Mouse (Mus musculus): Measurements from ENCODE around the gene H2-DMa.

The H2-DMa gene

DNA sequence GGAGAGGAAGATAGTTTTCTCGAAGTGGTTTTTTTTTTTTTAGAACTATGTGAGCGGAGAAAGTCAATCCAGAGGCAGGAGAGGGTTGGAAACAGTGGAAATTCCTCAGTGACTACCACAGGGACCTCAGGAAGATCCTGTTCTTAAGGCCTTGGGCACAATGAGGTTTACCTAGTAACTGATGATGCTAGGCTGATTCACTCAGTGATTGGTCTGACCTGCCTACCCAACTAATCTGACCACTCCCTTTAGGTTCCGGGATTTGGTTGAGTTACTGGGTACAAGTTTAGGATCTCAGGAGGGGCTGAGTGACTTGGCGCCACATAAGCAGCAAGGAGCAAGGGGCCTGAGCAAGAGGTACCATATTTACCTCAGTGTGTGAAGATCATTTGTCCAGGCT, 33.6 kb downstream of the H2-DMa start, which contains the start of gene H2-DMb1:
TSS of gene H2-DMb1 (plus strand) at position 150 of the 400 bp plus-strand sequence.
- DNase-seq (ENCODE audit: low read depth, low spot score) = peak; percentile 39

DNA sequence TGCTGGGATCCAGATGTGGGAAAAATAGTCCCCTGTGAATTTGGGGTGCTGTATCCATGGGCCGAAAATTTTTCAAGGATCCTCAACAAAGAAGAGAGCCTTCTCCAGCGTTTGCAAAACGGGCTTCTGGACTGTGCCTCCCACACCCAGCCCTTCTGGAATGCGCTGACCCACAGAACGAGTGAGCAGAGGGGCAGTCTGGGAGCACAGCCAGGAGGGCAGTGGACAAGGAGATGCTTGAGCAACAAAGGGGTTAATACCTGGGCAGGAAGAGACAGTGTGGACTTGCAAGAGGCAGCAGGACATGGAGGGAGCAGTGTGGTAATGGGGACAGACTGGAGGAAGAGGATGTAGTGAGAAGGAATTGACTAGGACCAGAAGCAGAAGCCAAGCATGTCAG, 36.2 kb downstream of the H2-DMa start:
- DNase-seq (ENCODE audit: low read depth, low spot score) = no peak

DNA sequence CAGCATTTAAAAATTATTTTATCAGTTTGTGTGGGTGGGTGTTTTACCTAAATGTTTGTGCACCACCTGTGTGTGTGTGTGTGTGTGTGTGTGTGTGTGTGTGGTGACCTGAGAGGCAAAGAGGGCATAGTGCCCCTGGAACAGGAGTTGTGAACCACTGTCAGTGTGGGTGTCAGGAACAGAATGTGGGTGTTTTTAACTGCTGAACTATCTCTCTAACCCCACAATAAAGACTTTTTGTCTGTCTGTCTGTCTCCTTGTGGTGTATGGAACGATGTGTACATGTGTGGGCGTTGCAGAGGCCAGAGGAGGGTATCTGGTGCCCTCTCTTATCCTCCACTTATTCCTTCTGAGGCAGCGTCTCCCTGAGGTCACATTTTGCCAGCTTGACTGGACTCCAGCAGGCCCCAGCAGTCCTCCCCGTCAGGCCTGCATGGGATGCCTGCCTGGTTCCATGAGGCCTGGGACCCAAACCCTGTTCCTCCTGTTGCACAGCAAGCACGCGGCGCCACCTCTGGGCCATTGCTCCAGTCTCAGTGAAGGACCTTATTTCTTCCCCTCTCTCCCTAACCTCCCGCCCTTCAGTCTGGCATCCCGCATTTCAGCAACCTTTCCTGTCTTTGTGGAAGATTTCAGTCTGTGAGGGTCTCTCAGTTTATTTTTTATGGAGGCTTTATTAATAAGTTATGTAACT, 45.0 kb downstream of the H2-DMa start:
- no peak for DNase-seq (ENCODE audit: low read depth, low spot score)

DNA sequence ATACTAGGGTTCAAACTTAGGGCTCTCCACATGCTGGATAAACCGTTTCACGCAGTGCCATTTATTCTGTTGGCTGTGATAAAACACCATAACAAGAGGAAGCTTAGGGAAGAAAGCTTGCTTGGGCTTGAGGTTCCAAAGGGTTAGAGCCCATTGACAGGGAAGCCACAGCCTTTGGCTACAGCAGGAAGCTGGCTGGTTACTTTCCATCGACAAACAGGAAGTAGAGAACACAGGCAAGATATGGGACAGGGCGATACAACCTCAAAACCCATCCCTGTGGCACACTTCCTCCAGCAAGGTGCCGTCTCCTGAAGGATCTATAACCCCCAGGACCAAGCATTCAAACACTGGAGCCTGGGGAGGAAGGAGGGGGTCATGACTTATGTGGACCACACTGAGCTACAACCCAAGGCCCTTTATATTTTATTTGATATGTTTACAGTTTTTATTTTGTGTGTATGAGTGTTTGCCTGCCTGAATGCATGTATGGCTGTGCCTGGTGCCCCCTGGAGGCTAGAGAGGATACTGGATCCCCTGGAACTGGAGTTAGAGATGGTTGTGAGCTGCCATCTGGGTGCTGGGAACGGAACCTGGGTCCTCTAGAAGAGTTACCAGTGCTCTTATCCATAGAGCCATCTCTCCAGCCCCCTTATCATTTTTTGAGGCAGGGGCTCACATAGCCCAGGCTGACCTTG, 45.8 kb downstream of the H2-DMa start:
- no peak for DNase-seq (ENCODE audit: low read depth, low spot score)

DNA sequence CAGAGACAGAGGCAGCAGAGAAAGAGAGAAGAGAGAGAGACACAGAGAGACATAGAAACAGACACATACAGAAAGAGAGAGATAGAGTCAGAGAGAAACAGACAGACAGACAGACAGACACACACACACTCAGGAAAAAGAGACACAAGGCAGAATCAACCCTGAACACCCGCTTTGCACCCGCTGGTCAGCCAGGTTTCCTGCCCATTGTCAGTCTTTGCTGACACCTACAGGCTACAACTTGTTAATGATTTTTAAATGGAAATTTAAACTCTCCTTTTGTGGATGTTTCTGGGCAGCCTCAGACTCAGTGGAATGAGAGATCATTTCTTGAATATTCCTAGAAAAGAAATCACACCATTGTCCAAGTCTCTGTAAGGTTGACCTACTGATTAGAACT, 49.9 kb downstream of the H2-DMa start:
- no peak for DNase-seq (ENCODE audit: low read depth, low spot score)

DNA sequence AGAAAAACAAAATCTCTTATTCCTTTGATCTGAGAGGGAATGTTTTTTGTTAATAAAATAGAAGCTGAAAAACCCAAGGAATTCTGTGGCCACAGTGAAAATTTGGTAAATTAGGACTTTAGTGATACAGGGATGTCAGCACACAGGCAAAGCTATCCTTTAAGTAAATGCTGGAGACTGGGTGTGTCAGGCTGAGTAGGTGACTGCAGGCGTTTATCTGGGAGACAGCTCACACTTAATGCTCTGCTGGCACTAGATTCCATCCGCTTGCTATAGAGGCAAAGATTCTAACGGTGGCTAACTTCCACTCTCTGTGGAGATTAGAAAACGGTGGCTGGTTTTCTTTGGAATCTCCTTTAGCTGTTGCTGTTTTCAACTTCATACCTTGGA, 51.1 kb downstream of the H2-DMa start:
- DNase-seq (ENCODE audit: low read depth, low spot score) = no peak

DNA sequence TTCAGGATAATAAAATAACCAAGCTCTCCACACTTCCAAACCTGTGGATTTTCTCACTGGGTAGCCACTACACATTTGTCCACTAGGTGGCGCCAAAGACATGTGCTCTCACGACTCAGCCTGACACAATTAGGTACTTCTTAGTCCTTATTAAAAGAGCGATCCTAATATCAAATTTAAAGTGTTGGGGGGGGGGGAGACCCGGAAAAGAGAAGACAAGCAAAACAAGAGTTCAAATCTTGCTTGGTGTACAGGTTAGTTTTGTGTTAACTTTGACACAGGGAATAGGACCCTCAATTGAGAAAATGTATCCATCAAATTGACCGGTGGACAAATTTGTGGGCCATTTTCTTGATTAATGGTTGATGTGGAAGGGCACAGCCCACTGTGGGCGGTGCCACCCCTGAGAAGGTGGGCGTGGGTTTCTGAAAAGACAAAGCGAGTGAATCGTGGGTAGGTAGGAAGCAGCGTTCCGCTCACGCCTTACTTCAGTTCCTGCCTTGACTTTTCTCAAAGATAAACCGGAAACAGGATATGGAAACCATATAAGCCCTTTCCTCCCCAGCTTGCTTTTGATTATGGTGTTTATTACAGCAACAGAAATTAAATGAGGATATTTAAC, 51.6 kb downstream of the H2-DMa start:
- DNase-seq (ENCODE audit: low read depth, low spot score) = peak; percentile 53

DNA sequence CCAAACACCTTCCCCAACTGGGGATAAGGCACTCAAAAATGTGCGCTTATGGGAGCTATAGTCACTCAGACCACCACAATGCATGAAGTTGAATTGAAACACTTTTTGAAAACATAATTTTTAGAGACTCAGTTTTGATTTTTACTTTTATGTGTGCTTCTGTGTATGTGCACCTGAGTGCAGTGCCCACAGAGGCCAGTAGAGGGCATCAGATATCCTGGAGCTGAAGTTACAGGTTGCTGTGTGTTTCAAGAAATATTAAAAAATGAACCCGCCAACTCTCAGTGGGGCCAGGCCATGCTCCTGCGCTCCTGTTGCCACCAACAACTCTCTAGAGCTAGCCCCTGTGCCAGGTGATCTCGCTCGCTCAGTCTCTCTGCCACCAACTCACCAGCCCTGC, 53.2 kb downstream of the H2-DMa start:
- DNase-seq (ENCODE audit: low read depth, low spot score) = no peak

DNA sequence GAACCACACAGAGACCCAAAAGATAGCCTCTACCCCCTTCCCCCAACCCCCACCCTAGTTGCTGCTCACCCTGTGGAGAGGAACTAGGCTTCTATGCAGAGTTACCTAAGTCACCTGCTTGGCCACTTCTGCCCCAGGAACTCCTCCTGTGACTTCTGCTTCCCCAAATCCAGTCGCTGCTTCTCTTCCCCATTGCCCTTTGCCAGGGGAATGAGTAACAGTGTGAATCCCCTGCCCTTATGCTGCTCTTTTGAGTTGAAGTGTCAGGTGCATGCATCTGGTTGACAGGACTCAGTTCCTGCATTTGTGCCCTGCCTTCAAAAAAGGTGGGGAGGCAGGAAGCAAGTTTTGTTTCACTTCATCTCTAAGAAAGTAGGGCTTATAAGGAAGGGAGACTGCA, 54.7 kb downstream of the H2-DMa start:
- no peak for DNase-seq (ENCODE audit: low read depth, low spot score)

DNA sequence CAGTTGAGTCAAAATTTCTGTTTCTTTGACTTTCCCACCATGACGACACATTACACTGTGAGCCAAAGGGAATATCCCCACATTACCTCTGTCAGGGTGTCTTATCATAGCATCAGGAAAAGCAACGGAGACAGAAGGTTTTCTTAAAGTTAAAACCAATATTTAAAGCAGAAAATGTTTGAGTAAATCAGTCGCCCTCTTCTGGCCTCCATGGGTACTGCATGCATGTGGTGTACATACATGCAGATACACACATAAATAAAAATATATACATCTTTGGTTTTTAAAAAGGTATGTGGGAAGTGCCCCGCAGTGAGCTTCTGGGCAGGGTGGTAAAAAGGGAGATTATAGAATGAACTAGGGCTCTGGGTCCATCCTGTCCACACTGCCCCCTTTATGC, 57.8 kb downstream of the H2-DMa start:
- DNase-seq (ENCODE audit: low read depth, low spot score) = no peak

DNA sequence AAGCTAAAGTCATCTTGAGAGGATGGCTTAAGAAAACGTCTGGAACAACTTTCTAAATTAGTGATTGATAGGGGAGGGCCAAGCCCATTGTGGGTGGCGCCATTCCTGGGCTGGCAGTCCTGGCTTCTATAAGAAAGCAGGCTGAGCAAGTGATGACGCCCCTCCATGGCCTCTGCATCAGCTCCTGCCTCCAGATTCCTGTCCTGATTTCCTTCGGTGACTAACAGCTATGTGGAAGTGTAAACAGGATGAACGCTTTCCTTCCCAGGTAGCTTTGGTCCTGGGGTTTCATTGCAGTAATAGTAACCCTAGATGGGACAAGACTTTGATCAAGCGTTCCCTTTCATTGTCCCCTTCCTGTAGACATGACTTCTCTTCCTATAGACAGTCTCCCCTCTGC, 59.7 kb downstream of the H2-DMa start:
- no peak for DNase-seq (ENCODE audit: low read depth, low spot score)

DNA sequence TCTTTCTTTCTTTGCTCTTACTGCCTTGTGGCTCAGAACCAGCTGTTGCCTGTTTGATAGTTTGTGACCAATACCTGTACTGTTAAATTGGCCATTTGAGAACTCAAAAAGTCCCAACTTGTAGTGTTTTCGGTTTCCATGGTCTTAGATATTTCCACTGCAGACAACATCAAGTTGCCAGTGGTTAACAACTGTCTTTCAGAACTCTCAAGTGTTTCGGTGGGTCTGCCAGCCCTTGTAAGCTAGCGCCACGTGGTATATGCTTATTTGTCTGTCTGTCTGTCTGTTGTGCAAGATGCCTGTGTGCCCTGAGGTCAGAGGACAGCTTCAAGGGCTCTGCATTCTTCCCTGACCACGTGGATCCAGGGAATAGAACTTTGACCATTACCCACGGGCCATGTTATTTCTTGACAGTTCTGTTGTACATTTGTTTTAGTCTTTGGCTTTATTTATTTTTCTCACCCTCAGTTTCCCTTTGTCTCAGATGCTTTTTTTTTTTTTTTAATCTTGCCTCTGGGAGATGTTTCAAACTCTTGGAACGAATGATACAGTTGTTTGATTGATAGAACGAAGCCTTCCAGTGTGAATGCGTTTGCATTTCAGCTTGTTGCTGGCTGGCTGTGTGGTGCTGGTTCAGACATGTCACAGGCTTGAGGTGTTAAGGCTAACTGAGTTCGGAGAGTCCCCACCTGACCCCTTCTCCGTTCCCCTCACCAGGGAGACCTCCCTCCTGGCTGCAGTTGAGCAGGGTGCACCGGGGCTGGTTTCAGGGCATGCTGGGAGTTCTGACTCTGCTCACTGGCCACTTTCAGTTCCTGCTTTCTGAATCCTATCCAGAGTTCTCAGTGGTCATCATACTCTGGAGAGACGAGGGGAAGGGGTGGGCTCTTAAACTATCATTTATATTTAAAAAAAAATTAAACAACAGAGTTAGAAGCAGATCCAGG, 60.8 kb downstream of the H2-DMa start:
- no peak for DNase-seq (ENCODE audit: low read depth, low spot score)

DNA sequence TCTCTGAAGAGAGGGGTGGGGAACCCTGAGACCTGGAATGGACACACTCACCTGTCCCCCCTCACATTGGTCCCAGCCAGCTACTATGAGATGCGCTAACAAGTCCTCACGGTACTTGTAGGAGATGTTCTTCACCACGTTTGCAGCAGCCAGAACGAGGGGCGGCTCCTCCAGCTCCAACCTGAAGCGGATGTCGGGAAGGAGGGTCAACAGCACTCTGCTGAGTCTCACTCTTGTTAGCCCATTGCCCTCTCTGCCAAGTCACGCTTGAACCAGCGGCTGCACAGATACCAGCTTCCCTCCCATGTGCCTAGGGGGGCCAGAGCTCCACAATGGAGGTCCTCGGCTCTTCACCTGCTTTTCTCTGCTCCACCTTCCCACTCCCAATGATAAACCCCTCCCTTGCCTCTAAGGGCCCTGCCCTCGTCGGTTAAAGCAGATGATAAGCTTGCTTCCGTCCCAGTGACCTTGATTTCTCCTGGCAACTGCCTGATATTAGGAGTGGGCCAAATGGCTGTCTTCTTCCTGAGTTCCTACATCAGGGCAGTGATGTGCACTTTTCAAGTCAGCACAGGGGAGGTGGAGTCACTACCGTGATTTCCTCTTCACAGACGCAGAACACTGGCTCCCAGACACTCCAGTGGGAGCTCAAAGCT, 64.4 kb downstream of the H2-DMa start:
- no peak for DNase-seq (ENCODE audit: low read depth, low spot score)

DNA sequence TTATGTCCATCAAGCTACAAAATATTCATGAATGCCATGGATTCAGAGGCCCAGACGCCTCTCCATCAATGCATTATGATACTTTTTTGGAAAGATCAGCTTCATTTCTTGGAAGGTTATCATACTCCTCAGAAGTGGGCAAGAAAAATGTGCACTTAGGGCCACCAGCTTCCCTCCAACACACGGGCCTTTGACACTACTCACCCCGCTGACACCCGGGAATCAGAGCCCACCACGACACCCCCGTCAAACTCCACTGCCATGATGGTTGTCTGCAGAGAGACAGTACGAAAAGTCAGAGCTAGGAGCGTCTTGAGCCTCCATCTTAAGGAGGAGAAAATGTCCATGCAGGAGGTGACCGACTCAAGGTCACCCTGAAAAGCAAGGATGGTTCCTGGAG, 66.2 kb downstream of the H2-DMa start:
- DNase-seq (ENCODE audit: low read depth, low spot score) = no peak

DNA sequence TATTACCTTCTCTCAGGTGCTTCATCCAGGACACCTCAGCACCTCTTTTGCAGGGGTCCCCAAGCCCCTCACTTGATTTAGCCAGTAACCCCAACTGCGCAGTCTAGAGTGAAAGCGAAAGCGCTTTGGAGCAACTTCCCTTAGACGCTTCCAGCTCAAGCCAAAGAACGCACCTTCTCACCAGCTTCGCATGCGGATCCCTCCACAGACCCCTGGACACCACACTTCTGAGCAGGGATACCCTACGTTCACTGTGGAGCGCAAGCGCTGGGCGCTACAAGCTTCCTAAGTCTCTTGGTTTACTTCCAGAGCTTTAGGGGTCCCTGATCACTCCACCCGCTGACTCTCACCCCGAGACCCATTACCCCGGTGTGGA, 67.5 kb downstream of the H2-DMa start:
- no peak for DNase-seq (ENCODE audit: low read depth, low spot score)

DNA sequence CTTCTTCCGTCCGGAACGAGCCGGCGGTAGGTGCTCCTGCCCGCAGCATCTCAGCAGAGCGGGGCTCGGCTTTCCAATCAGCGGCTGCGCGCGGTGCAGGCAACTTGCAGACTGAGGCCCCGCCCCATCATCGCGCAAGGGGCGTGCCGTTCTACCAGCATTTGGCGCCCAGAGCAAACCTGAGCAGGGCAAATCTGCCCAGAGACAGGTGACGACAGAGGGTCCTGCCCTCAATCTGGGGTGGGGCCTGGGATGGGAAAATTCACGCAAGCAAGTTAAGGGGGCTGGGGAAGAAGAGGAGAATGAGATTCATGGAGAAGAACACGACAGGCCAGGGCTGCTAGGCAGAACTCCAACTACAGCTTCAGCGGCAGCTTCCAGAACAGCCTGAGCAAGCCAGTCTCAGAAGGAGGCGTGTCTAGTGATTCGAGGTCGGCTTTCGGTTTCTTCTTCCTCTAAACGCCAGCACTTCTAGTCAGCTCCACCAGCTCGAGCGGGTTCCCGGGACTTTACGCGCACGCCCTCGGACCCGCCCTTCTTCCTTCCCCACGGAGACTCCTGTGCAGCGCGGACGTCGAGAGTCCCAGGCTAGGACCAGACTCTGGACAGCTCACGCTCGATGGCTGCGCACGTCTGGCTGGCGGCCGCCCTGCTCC, 68.0 kb downstream of the H2-DMa start, which contains the start of the genes Tap1 and Psmb9:
TSS of gene Tap1 (plus strand) at position 293 of the 656 bp plus-strand sequence.
TSS of gene Psmb9 (minus strand) at position 504 of the 656 bp plus-strand sequence.
- DNase-seq (ENCODE audit: low read depth, low spot score) = peak; percentile 68

DNA sequence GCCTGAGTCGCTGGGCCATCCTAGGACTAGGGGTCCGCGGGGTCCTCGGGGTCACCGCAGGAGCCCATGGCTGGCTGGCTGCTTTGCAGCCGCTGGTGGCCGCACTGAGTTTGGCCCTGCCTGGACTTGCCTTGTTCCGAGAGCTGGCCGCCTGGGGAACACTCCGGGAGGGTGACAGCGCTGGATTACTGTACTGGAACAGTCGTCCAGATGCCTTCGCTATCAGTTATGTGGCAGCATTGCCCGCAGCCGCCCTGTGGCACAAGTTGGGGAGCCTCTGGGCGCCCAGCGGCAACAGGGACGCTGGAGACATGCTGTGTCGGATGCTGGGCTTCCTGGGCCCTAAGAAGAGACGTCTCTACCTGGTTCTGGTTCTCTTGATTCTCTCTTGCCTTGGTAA, 68.7 kb downstream of the H2-DMa start:
- DNase-seq (ENCODE audit: low read depth, low spot score) = no peak

All from retina, adult 2 months (tissue).